Mouse (Mus musculus) urinary bladder, postnatal 36 days (tissue): ENCODE data around the gene Imp4.

Source experiments
- DNase-seq, 2 experiments: peaks; one replicate each; pipeline ENCODE4 v3.0.0; 2022; ENCODE audit warnings: low spot score in 2 of 2, mixed read lengths in 1 of 2

Gene Imp4

DNA sequence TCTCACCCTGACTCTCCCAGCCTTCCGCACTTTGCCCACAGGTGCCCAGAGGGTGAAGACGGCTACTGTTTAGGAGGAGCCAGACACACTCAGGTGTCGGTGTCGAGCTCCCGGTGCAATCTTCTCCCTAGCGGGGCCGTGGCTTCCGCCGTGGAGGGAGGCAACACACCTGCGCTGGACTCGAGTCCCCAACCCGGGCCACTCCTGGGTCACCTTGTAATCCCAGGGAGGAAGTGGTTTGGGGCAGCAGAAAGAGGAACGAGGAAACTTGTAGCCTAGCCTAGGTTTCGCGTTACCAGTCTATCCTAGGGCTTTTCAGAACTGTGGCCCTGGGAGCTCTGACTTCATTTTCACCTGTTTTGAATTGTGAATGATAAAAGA is 20.4 kb downstream of the Imp4 start:
- peak in 1 of 2 experiments; percentile 15 for DNase-seq

DNA sequence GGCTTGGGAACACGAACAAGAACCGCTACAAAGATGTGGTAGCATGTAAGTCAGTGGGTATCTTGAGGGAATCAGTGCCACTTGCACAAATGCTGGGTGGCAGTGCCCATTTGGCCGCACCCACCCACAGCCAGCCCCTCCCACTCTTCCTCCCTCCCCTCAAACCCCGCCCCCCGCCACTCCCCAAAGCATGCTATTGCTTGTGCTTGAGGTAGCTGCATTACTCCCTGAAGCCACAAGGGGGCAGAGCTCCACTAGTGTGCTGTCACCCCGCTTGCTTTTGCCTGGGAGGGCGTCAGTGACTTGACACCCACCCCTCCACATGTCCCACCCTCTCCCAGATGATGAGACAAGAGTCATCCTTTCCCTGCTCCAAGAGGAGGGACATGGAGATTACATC is 23.1 kb downstream of the Imp4 start:
- peak in 1 of 2 experiments; percentile 40 for DNase-seq

- DNase-seq = no peak
These were observed 24.7 kb downstream of the Imp4 start for GRCm38 (mm10) chr1:34464310-34464817.

DNA sequence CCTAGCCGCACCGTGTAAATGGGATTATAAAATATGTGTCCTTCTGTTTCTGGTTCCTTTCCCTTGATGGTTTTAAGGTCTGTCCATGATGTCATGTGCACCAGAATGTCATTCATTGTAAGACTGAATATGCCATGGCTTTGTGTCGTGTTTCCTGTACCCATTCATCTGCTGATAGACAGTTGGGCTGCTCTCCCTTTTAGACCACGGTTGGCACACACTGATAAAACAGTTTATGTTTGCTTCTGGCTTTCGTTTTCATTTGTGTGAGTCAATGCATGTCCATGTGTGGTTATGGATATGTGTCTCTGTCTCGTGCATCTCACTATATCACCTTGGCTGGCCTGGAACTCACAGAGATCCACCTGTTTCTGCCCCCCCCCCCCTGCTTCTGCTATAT is 25.8 kb downstream of the Imp4 start:
- no peak for DNase-seq

GRCm38 (mm10) chr1:34468051-34468450 is 28.4 kb downstream of the Imp4 start:
- DNase-seq = no peak

- DNase-seq = no peak
These were observed 28.8 kb downstream of the Imp4 start for GRCm38 (mm10) chr1:34468500-34468899.

GRCm38 (mm10) chr1:34469801-34470200 is 30.1 kb downstream of the Imp4 start:
- DNase-seq = no peak

GRCm38 (mm10) chr1:34472427-34473300 is 33.0 kb downstream of the Imp4 start:
- peak in 1 of 2 experiments; percentile 18 for DNase-seq

DNA sequence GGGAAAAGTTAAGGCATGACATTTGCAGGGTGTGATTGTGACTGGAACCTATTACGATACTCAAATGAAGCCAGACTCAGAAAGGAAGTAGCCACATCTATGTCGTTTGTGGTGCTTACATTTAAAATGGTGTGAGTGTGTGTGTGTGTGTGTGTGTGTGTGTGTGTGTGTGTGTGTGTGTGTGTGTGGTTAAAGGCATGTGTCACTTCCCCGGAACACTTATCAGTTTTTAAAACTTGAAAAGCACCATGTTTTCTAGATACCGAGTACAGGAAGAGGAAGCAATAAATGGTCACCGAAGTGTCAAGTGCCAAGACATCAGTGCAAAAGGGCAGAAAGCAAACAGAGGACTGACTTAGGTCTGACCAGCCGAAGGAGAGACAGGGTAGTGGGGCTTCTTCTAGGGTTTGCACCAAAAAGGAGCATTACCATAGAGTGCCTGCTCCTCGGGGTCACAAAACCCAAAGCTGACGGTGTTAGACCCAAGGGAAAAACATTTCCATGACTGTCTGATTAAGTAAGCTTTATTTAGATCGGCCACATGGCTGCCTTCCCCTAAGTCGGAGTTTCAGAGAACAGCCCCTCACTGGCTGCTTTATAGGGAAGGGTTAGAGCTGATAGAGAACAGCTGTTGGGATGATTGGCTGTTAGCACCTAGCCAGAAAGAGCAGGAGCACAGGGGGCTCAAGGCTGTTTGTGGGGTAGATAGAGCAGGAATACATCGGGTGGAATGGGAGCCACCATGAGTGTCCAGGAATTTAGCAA is 39.4 kb downstream of the Imp4 start:
- no peak for DNase-seq

DNA sequence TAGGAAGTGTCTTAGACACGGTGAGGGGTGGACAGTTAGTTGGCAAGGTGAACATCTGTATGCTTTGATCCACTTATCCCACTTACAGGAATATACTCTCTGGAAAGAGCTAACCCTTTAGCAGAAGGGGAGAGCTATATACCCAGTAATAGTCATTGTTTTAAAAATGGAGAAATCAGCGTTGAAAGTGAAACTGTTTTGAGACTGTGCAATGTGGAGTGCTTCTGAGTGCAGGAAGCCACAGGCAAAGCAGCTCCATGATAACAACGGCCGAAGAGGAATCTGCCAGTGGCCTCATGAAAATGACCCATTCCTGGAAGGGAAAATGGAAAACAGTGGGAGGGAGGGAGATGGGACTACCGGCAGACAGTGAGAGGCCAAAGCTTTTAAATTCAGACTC is 41.1 kb downstream of the Imp4 start:
- no peak for DNase-seq

DNA sequence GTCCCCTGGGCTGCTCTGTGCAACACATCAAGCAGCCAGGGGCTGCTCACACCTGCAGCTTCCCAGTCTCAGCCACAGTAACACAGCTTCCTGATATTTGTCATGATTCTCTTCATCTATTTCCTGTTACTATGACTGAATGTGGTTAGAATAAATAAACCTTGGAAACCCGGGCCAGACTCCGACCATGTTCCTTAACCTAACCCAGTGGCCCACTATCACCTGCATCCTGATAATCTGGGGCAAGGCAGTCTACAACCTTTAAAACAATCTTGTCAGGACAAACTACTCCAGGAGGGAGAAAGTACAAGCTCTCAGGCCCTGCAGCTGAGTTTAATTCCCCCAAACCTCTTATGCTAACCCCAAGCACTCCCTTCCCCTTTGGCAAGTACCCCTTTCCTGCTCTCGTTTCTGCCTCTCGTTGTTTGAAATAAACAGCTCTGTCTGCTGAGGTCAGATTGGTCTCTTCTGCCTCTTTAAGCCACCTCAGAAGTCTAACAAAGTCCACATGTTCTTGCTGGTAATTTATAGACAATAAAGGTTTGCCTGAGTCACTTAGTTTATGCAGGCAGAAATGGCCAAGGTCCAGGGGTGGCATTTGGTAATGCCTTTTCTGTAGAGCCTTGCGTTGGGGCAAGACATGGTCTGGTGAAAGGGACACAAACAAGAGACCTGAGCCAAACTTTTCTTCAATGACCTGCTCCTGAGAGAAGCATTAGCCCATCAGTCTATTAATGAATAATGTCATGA is 42.4 kb downstream of the Imp4 start:
- no peak for DNase-seq

DNA sequence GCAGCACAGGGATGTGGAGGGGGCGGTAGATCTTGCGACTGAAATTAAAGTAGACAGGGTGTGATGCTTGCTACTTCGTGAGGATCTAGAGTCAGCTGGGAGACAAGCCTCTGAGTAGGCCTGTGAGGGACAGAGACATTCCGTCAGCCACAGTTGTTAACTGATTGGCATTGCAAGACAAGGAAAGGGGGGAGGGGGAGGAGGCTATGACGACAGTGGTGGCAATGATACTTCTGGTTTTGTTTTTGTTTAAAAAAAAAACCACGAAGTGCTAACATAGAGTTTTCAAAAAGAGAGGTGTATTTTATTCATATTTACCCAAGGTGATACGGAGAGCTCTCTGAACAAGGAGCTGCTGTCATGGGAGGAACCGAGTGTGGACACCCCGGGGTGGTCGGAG is 44.8 kb downstream of the Imp4 start:
- DNase-seq = no peak

GRCm38 (mm10) chr1:34485461-34486188 is 46.0 kb downstream of the Imp4 start:
- peak; percentile 18 to 33 for DNase-seq

DNA sequence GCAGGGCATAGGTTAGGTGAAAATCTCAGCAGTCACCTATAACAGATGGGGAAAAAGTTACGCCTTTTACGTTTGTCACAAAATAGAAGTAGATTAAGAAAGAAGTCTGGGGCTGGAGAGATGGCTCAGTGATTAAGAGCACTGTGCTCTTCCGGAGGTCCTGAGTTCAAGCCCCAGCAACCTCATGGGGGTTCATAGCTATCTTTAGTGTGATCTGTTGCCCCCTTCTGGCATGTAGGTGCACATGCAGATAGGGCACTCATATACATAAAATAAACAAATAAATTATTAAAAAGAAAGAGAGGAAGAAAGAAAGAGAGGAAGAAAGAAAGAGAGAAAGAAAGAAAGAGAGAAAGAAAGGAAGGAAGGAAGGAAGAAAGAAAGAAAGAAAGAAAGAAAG is 47.7 kb downstream of the Imp4 start:
- no peak for DNase-seq

GRCm38 (mm10) chr1:34489852-34490541 is 50.3 kb downstream of the Imp4 start:
- DNase-seq = no peak

GRCm38 (mm10) chr1:34491480-34491879 is 51.8 kb downstream of the Imp4 start:
- DNase-seq = no peak
